Mouse (Mus musculus) midbrain, postnatal 0 days (tissue): ENCODE measurements around the gene Fv1. TPM values are rescaled to one million over a fixed set of nuclear protein-coding genes. Genes with fewer than 3 reads are reported as not detected.
"Not testable (repeated sequence)": the region's sequence is repeated elsewhere in the genome, so short reads cannot be mapped to it uniquely, and the experiment has no call there.

Experiments used
- ATAC-seq: fragments of 200-750 bp; cut with Nextera tagmentation; 2 replicates; pipeline ENCODE4 v1.8.0; 2017; ENCODE audit warnings: moderate number of reproducible peaks, mild to moderate bottlenecking, moderate TSS enrichment, moderate library complexity; ENCODE audit not compliant: low FRiP score
- DNase-seq: peaks from one replicate; pipeline ENCODE4 v3.0.0-alpha.2; 2015; ENCODE audit warnings: low spot score
- H3K27ac ChIP-seq: fragments of 300-500 bp; sonication (generic); 2 replicates; pipeline ENCODE4 v1.5.1; 2014; ENCODE audit warnings: low read depth, mild to moderate bottlenecking, low read length, mixed read lengths
- H3K27me3 ChIP-seq: fragments of 300-500 bp; sonication (generic); 2 replicates; pipeline ENCODE4 v1.6.1; 2014; ENCODE audit warnings: low read length, control low read depth, mixed read lengths; ENCODE audit not compliant: insufficient read depth
- H3K36me3 ChIP-seq: fragments of 300-500 bp; sonication (generic); 2 replicates; pipeline ENCODE4 v1.6.1; 2014; ENCODE audit warnings: low read length, control low read depth, mixed read lengths; ENCODE audit not compliant: insufficient read depth
- H3K4me1 ChIP-seq: fragments of 300-500 bp; sonication (generic); 2 replicates; pipeline ENCODE4 v1.6.1; 2014; ENCODE audit warnings: mild to moderate bottlenecking, control low read depth, antibody characterized with exemption, low read length, mixed read lengths; ENCODE audit not compliant: insufficient read depth
- H3K4me2 ChIP-seq: fragments of 300-500 bp; sonication (generic); 2 replicates; pipeline ENCODE4 v1.6.1; 2014; ENCODE audit warnings: low read depth, mild to moderate bottlenecking, low read length, mixed read lengths; ENCODE audit not compliant: poor library complexity, severe bottlenecking
- H3K4me3 ChIP-seq: fragments of 300-500 bp; sonication (generic); 2 replicates; pipeline ENCODE4 v1.5.1; 2014; ENCODE audit warnings: low read depth, mild to moderate bottlenecking, low read length, moderate library complexity
- H3K9ac ChIP-seq: fragments of 300-500 bp; sonication (generic); replicated peaks from 2 replicates; pipeline ENCODE4 v1.6.1; 2014; ENCODE audit warnings: mild to moderate bottlenecking, low read length, moderate library complexity, mixed read lengths; ENCODE audit not compliant: poor library complexity, severe bottlenecking
- H3K9me3 ChIP-seq: fragments of 300-500 bp; sonication (generic); 2 replicates; pipeline ENCODE4 v1.6.1; 2016; ENCODE audit warnings: low read length, control low read depth
- CTCF ChIP-seq: IDR thresholded peaks from 2 replicates; pipeline ENCODE4 v1.5.1; 2016; ENCODE audit warnings: antibody characterized with exemption, mild to moderate bottlenecking
- WGBS: fragments of 180-500 bp; shearing (Covaris S2); extraction: QIAGEN DNeasy Blood & Tissue Kit; methylation state at CpG from one replicate; pipeline ENCODE4 v1.1.7; 2014; 5-methylcytosine and 5-hydroxymethylcytosine counted together
- polyA plus RNA-seq: library from polyadenylated mRNA; unstranded; fragments of >200 nt; fragmentation: Nextera tagmentation; extraction: Ambion mirVana; gene quantifications from 2 replicates; pipeline ENCODE4 v1.2.1, GENCODE M21; 2015
- total RNA-seq: library from RNA; depleted of rRNA; stranded (reverse); fragments of >200 nt; gene quantifications from 2 replicates; pipeline ENCODE4 v1.2.3, GENCODE M21; 2014; rRNA removed

The Fv1 gene
- total RNA-seq (5.0 and 5.1 TPM in 2 replicates), polyA plus RNA-seq (3.1 and 3.4 TPM in 2 replicates)

DNA sequence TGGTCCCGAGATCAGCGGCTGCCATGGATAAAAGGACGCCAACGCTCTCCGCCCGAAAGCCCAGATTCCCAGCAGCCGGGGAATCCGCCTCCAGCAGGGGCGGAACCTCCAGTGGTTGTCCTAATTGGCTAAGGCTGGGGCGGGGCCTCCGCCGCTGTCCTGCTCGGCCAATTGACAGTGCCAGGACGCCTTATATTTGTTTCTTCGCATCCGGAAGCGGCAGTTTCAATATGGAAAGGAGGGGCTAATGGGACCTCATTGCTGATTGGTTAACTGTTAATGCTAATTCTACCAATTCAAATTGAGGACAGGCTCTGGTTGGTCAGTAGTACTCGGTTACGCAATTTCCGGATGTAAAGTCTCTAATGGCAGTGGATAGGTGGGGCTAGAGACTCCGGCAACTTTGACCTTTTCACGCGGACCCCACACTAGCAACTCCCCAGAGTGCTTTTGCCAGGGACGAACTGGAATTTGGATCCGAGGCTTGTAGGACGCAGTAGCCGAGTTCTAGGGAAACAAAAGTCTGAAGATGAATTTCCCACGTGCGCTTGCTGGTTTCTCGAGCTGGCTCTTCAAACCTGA is at the start of gene Fv1, which contains the start of gene Miip:
Gene Fv1 (plus strand): TSS at position 530 of the 582 bp plus-strand sequence.
Gene Miip (minus strand): TSS at position 367 of the 582 bp plus-strand sequence.
- Histone ChIP-seq H3K36me3 (peaks cover 17% of the 10 kb centered on the region; the same call in 1 of the 2 replicates), H3K9me3 (no peaks in the 10 kb centered on the region), H3K27me3 (no peaks in the 10 kb centered on the region), H3K4me3 (peak within 1 kb of the TSS; percentile 53), H3K4me1 (peaks cover 8% of the 10 kb centered on the region; the same call in 1 of the 2 replicates), H3K27ac (peak within 1 kb of the TSS; percentile 80), H3K9ac (peak within 1 kb of the TSS; percentile 54), H3K4me2 (peak within 1 kb of the TSS; percentile 76)
- DNase-seq (peak; percentile 99), ATAC-seq (peak; percentile 97)
- no peak; the same call in 1 of the 2 replicates for TF ChIP-seq CTCF
- under 1% methylated on average over 30 of the region's 30 CpGs for WGBS

DNA sequence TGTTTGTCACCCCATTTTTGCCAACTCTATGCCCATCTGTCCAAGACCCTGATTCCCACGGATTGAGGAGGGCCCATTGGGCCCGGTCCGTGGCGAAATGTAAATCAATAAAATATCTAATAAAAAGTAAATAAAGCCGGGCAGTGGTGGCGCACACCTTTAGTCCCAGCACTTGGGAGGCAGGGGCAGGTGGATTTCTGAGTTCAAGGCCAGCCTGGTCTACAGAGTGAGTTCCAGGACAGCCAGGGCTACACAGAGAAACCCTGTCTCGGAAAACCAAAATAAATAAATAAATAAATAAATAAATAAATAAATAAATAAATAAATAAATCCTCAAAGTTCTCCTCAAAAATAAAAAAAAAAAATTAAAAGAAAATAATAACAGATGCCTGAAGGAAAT is 49.1 kb upstream of the Fv1 start:
- H3K9ac ChIP-seq, H3K27me3 ChIP-seq, H3K27ac ChIP-seq, H3K4me1 ChIP-seq, H3K4me2 ChIP-seq, ATAC-seq, H3K4me3 ChIP-seq, DNase-seq, H3K36me3 ChIP-seq: not testable (repeated sequence)
- WGBS, result 88% methylated on average over 7 of the region's 7 CpGs
- peaks cover 37% of the 10 kb centered on the region; the same call in 1 of the 2 replicates for H3K9me3 ChIP-seq

DNA sequence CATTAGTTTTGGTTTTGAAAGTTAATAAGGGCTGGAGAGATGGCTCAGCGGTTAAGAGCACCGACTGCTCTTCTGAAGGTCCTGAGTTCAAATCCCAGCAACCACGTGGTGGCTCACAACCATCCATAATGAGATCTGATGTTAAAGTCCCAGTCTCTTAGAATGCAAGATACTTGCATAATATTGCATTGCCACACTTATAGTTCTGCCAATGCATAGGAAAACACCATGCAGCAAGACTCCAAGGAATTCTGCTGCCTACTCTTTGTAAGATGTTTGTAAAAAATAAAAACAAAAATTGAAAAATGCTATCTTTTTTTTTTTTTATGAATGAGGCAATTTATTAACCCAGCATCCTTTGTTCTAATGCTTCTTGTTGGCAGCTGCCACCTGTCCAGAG is 47.4 kb upstream of the Fv1 start:
- H3K27ac ChIP-seq, ATAC-seq, H3K9ac ChIP-seq, H3K27me3 ChIP-seq, H3K4me3 ChIP-seq, H3K4me1 ChIP-seq, DNase-seq, H3K4me2 ChIP-seq: not testable (repeated sequence)
- Histone ChIP-seq H3K36me3 (peaks cover 16% of the 10 kb centered on the region), H3K9me3 (peaks cover 47% of the 10 kb centered on the region; the same call in 1 of the 2 replicates)
- WGBS, result 87% methylated on average over 3 of the region's 3 CpGs

DNA sequence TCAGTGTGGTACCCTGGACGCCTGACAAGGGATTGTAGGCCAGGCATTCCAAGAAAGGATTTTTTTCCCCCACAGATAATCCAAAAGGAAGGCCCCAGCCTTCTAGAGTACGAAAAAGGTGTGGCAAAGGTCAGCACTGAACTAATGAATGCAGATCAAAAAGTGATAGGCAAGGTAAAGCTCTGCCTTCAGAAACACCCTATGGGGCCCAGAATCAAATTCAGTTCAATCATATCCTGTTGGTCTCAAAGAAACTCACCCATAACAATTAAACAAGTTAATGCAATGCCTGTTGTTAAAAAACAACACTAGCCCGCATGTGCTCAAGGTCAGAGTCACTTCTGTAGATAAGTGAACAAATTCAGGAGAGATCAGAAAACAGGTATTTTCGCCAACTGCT is 44.4 kb upstream of the Fv1 start:
- DNase-seq (no peak), ATAC-seq (no peak)
- TF ChIP-seq CTCF, result no peak
- Histone ChIP-seq H3K9ac (no peak overlapping the region), H3K4me3 (no peak overlapping the region), H3K27me3 (no peaks in the 10 kb centered on the region), H3K9me3 (peaks cover 69% of the 10 kb centered on the region), H3K36me3 (peaks cover 36% of the 10 kb centered on the region), H3K4me2 (no peak overlapping the region), H3K4me1 (no peaks in the 10 kb centered on the region), H3K27ac (no peak overlapping the region)
- WGBS, result 96% methylated on average over 4 of the region's 4 CpGs

DNA sequence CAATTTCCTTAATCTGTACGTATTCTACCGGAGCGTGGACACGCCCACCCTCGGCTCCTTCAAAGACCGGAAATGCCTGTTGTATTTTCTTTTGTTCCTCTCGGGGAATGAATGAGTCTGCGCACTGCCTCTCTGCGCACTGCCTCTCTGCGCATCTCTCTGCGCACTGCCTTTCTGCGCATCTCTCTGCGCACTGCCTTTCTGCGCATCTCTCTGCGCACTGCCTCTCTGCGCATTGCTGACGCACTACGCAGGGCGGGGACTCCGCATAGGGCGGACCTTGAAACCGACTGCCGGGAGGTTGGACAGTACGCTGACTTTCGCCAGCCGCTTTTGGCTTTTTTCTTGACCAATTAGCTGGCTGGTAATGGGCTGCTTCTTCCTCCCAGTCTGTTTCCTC is 29.5 kb upstream of the Fv1 start:
- H3K9me3 ChIP-seq, result peaks cover 23% of the 10 kb centered on the region; the same call in 1 of the 2 replicates
- not testable (repeated sequence) for H3K27ac ChIP-seq, H3K4me1 ChIP-seq, H3K27me3 ChIP-seq, H3K4me3 ChIP-seq, H3K4me2 ChIP-seq, DNase-seq, H3K9ac ChIP-seq, ATAC-seq
- H3K36me3 ChIP-seq, result peaks cover 15% of the 10 kb centered on the region; the same call in 1 of the 2 replicates
- over 99% methylated on average over 17 of the region's 26 CpGs for WGBS

DNA sequence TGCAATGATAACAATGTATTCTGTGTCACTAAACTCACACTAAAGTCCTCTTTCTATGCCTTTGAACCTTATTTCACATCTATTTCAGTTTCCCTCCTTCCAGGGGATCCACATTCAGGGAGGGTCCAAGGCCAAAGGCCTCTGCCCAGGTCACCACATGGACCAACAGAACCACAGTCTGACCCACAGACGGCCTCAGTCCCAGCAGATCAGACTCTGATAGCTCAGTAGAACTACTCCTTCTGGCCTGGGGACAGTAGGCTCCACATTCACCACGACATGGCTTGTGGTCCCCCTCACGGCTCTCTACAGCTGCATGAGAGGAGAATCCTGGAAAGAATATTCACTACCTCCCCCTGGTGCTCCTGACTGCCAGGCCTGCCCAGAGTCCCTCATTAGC is 25.9 kb upstream of the Fv1 start:
- H3K4me1 ChIP-seq, result no peaks in the 10 kb centered on the region
- no peak overlapping the region for H3K4me3 ChIP-seq
- no peak for TF ChIP-seq CTCF
- peaks cover 15% of the 10 kb centered on the region; the same call in 1 of the 2 replicates for H3K36me3 ChIP-seq
- H3K27me3 ChIP-seq, result no peaks in the 10 kb centered on the region
- no peak for DNase-seq
- no peak overlapping the region for H3K4me2 ChIP-seq
- ATAC-seq, result no peak
- no peak overlapping the region for H3K9ac ChIP-seq
- no peak overlapping the region for H3K27ac ChIP-seq
- WGBS, result 95% methylated on average over 3 of the region's 3 CpGs
- H3K9me3 ChIP-seq, result peaks cover 19% of the 10 kb centered on the region; the same call in 1 of the 2 replicates
